In genomic region chr1:55704707-55705106, GRCm38 (mm10) we compare ENCODE assay signal across 16 mouse cellular contexts.
DNase-seq lines count a peak whose midpoint lies in the region; ATAC-seq lines count a peak whose summit lies in the region.
"Had no signal": no experiment of that assay in that cellular context is flagged by ENCODE, and none has a peak within 500 bp of the region (broad histone marks: within the 10 kb centered on the region; RNA-seq: fewer than 3 reads in every experiment).

No protein-coding gene starts in this region.

- H3K4me1 ChIP-seq in forebrain, embryonic 11.5 days (replicated peaks; ENCODE audit: control insufficient read depth, insufficient read depth, low read length) = peaks cover 20% of the 10 kb centered on the region
- H3K4me1 ChIP-seq in hindbrain, embryonic 15.5 days (replicated peaks) = peaks cover 18% of the 10 kb centered on the region
- no peaks in the 10 kb centered on the region for H3K4me1 ChIP-seq in liver, embryonic 11.5 days (replicated peaks; ENCODE audit: control insufficient read depth, insufficient read depth, low read length)
- H3K4me1 ChIP-seq: embryonic facial prominence, embryonic 12.5 days; heart, embryonic 10.5 days; limb, embryonic 12.5 days; lung, embryonic 15.5 days had no signal

- peak; percentile 76 for ATAC-seq in forebrain, embryonic 11.5 days (replicated peaks; ENCODE audit: low FRiP score)
- ATAC-seq in hindbrain, embryonic 15.5 days (ENCODE audit: low FRiP score, low read depth) = peak; percentile 76
- ATAC-seq in liver, embryonic 11.5 days (replicated peaks; ENCODE audit: low FRiP score) = no peak
- ATAC-seq: Patski had no signal

- H3K4me2 ChIP-seq in forebrain, embryonic 11.5 days (ENCODE audit: low read depth, low read length, severe bottlenecking) = peak overlapping the region; percentile 2; the same call in 1 of the 2 replicates
- H3K4me2 ChIP-seq in hindbrain, embryonic 15.5 days = no peak overlapping the region
- no peak overlapping the region for H3K4me2 ChIP-seq in liver, embryonic 11.5 days
- H3K4me2 ChIP-seq: limb, embryonic 12.5 days; lung, embryonic 15.5 days had no signal

- no peaks in the 10 kb centered on the region for H3K36me3 ChIP-seq in forebrain, embryonic 11.5 days (ENCODE audit: control insufficient read depth, insufficient read depth, low read length)
- H3K36me3 ChIP-seq in hindbrain, embryonic 15.5 days = no peaks in the 10 kb centered on the region
- no peaks in the 10 kb centered on the region for H3K36me3 ChIP-seq in liver, embryonic 11.5 days (ENCODE audit: control insufficient read depth, insufficient read depth, low read length)
- H3K36me3 ChIP-seq: embryonic facial prominence, embryonic 12.5 days; heart, embryonic 10.5 days; limb, embryonic 12.5 days; lung, embryonic 15.5 days had no signal

- no peak overlapping the region for H3K4me3 ChIP-seq in forebrain, embryonic 11.5 days (ENCODE audit: low read depth, low read length)
- H3K4me3 ChIP-seq in hindbrain, embryonic 15.5 days = no peak overlapping the region
- no peak overlapping the region for H3K4me3 ChIP-seq in liver, embryonic 11.5 days (ENCODE audit: low read depth, low read length)
- H3K4me3 ChIP-seq: embryonic facial prominence, embryonic 12.5 days; heart, embryonic 10.5 days; limb, embryonic 12.5 days; lung, embryonic 15.5 days had no signal

- 16% methylated on average over 2 of the region's 2 CpGs for WGBS in forebrain, embryonic 11.5 days
- 9% methylated on average over 2 of the region's 2 CpGs for WGBS in hindbrain, embryonic 15.5 days
- WGBS in liver, embryonic 11.5 days = 76% methylated on average over 2 of the region's 2 CpGs

- no peak overlapping the region for H3K9ac ChIP-seq in forebrain, embryonic 11.5 days (ENCODE audit: low read length)
- H3K9ac ChIP-seq in hindbrain, embryonic 15.5 days = no peak overlapping the region
- no peak overlapping the region for H3K9ac ChIP-seq in liver, embryonic 11.5 days (ENCODE audit: low read depth, low read length)
- H3K9ac ChIP-seq: embryonic facial prominence, embryonic 12.5 days; limb, embryonic 12.5 days; lung, embryonic 15.5 days had no signal

- peak; percentile 67 for DNase-seq in embryo, embryonic 10.5 days (ENCODE audit: low spot score)
- DNase-seq in forebrain, embryonic 11.5 days (ENCODE audit: low spot score) = peak; percentile 61
- peak; percentile 38 for DNase-seq in neural tube, embryonic 10.5 days (ENCODE audit: extremely low spot score, low spot score)
- no peak for DNase-seq in thymus, postnatal 25 days
- DNase-seq in frontal cortex, postnatal 10 days (ENCODE audit: low spot score in 2 of 2) = no peak
- DNase-seq in thymus, postnatal 4 days = no peak
- DNase-seq in liver, embryonic 11.5 days (ENCODE audit: low spot score) = no peak
- DNase-seq: adrenal gland, adult 2 months; cerebellum, adult 11 months; spleen, adult 18-20 months had no signal

- H3K27me3 ChIP-seq in forebrain, embryonic 11.5 days (ENCODE audit: control insufficient read depth, insufficient read depth, low read length) = no peaks in the 10 kb centered on the region
- no peaks in the 10 kb centered on the region for H3K27me3 ChIP-seq in hindbrain, embryonic 15.5 days
- no peaks in the 10 kb centered on the region for H3K27me3 ChIP-seq in liver, embryonic 11.5 days (replicated peaks; ENCODE audit: control insufficient read depth, insufficient read depth, low read length)
- H3K27me3 ChIP-seq: embryonic facial prominence, embryonic 12.5 days; limb, embryonic 12.5 days; lung, embryonic 15.5 days; Patski had no signal

- H3K9me3 ChIP-seq in forebrain, embryonic 11.5 days (ENCODE audit: control insufficient read depth, low read length) = no peaks in the 10 kb centered on the region
- no peaks in the 10 kb centered on the region for H3K9me3 ChIP-seq in hindbrain, embryonic 15.5 days
- H3K9me3 ChIP-seq in liver, embryonic 11.5 days (ENCODE audit: control insufficient read depth, low read length) = no peaks in the 10 kb centered on the region
- H3K9me3 ChIP-seq: embryonic facial prominence, embryonic 12.5 days; heart, embryonic 10.5 days; limb, embryonic 12.5 days; lung, embryonic 15.5 days had no signal

- peak overlapping the region; percentile 70 for H3K27ac ChIP-seq in forebrain, embryonic 11.5 days (ENCODE audit: low read depth, low read length)
- H3K27ac ChIP-seq in hindbrain, embryonic 15.5 days (replicated peaks) = 0 out of 2 replicates have a peak overlapping the region, but pooled peaks have one; percentile 11
- H3K27ac ChIP-seq in liver, embryonic 11.5 days (ENCODE audit: low read depth, low read length) = no peak overlapping the region
- H3K27ac ChIP-seq: embryonic facial prominence, embryonic 12.5 days; heart, embryonic 10.5 days; limb, embryonic 12.5 days; lung, embryonic 15.5 days had no signal

Comparison
In these comparisons a context has a peak if more than half of its experiments do, and no peak if none do; other contexts are left out.
1. DNase-seq: peak in embryo, embryonic 10.5 days (single experiment), forebrain, embryonic 11.5 days (single experiment) and neural tube, embryonic 10.5 days (single experiment); none in thymus, postnatal 25 days (single experiment), frontal cortex, postnatal 10 days (0 of 2), thymus, postnatal 4 days (single experiment) and liver, embryonic 11.5 days (single experiment).